Mouse (Mus musculus) right cerebral cortex, postnatal 36 days (tissue): ENCODE measurements around the gene App.
A peak's percentile ranks its signal among the peaks of the same experiment; 100 is the strongest.

Experiments
- DNase-seq, 2 experiments: peaks; one replicate each; pipeline ENCODE4 v3.0.0; 2022; ENCODE audit warnings: low spot score in 2 of 2, mixed read lengths in 1 of 2

Gene App

DNA sequence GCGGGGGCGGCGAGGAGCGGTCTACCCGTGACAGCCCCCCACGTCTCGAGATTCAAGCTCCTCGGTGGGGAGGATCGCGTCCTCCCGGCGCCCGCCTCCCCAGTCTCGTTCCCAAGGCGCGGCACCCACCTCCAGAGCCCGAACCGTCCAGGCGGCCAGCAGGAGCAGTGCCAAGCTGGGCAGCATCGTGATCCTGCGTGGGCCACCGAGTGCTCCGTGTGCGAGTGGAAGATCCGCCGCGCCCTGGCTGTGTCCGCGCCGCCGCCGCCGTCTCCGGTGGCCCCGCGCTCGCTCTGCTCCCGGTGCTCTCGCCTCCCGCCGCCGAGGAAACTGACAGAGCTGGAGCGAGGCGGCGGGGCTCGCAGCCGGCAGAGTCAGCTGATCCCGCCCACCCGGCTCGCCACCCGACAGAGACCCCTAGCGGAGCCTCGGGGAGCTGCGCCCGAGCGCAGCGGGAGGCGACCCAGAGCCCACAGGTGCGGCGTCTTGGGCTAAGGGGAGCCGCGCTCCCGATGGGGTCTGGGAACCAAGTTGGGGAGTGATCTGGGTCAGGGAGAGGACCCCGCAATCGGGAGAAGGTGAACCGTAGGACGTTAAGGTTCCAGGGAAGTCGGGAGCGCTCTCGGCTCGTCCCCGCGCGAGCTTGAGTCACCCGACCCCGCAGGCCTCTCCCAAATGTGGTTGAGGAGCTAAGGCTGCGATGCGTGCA lies at the start of gene App:
App (minus strand) TSS at position 394 of the 709 bp plus-strand sequence.
- DNase-seq, result peak; percentile 81 to 86

DNA sequence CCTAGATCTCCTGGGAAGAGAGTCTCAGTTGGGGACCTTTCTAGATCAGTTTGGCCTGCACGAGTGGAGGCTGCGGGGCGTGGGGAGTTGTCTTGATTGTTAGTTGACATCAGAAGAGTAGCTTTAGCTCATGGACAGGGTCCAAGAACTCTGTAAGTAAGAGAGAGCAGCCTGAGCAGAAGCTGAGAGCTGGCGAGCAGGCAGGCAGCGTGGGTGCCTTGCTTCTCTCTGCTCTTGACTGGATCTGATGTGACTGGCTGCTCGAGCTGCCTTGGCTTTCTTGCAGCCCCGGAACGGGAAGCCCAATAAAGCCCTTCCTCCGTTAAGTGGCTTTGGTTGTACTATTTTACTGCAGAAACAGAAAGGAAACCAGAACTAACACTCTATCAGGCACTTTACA lies 42.3 kb upstream of the App start:
- peak; percentile 36 to 58 for DNase-seq

DNA sequence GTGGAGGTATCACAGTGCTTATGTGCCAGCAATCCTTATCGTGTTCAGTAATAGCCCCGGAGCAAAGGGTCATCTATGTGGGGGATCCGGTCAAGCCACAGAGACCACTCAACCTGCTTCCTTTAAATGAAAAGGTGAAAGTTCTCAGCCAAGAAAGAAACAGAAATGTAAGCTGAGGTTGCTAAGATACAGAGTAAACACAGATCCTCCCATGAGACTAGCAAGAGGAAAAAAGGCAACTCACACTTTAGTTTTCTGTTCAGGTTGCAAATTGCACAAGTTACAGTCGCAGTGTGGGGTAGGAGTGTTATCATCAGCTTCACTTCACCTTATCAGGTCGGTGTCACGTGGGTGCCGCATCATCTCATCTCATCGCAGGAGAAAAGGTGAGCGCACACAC lies 41.6 kb upstream of the App start:
- DNase-seq, result no peak

DNA sequence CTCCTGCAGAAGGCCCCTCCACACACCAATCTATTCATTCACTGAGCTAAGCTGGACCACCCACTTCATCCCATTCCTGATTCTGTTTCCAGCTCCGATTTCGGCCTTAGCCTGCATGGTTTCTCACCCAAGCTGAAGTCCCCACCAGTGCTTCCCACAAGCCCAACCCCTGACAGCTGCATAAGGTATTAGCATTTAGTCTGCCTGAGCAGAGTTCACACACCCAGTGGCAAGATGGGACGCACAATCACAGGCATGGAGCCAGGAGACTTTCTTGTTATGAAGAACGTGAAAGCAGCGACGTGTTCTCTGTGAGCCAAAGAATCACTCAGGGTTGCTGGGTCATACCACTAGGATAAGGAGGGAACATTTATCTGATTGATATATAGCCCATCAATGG lies 22.1 kb upstream of the App start:
- DNase-seq, result no peak

DNA sequence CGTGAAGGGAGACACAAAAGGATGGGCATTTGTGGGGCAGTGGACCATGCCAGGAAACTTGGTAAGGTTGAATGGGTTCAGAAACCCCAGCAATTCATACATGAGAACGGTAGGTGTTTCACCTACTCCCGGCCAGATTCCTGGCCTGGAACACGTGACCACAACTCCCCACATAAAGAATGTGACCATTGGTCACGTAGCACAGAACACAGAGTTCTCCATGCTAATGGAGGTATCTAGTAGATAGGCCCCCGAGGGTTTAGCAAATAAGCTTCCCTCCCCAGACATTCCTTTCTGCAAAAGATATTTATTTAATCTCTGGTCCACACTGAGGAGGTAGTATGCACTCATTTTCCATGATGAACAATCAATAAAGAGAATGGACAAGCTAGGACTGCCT lies 21.6 kb upstream of the App start:
- no peak for DNase-seq

DNA sequence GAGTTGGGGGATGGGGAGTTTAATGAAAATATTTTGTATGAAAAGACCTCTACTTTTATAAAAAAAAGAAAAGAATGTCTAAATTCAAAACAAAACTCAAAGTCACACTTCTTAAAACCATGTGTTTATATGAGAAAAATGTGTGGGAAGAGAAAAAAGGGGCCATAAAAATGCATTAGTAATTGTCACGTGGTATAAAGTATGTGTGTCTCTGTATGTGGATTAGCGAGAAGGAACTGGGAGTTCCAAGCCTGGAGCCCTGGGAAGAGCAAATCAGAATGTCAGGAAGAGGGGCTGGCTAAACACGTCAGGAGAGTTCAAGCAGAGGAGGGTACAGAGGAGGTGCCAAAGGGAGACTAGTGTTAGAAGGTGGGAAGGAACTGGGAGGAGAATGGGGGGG lies 7.9 kb upstream of the App start:
- DNase-seq, result no peak

DNA sequence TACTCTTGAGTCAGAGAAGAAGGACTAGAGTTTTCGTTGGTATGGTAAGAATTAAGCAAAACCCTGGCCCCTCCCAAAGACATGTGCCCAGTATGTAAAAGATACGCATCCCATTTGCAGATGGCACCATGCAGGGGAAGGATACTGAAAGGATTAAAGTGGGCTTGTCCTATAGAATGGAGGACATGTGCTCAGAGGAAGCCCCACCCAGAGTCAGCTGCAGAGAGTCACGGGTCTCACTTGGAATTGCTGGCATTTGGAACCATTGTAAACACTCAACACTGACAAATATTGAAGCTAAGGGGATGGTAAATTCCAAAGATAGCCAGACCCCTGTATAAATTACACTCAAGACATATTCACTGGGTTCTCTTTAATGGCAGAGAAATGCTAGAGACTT lies 7.1 kb upstream of the App start:
- no peak for DNase-seq

DNA sequence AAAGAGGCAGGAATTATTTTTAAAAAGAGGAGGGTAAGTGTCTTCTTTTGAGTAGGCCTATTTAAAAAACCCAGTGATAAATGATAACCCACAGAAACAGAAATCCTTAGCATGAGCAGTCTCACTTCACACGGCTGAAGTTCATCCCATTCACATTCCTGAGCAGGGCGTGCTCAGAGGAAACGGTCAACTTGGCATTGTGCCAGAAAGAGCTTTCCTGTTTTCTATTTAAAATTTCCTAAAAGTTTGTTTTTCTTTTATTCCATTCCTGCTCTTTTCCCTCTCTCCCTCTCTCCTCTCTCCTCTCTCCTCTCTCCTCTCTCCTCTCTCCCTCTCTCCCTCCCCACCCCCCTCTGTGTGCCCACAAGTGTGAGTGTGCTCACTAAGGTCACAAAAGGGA lies 3.1 kb upstream of the App start:
- DNase-seq, result no peak

DNA sequence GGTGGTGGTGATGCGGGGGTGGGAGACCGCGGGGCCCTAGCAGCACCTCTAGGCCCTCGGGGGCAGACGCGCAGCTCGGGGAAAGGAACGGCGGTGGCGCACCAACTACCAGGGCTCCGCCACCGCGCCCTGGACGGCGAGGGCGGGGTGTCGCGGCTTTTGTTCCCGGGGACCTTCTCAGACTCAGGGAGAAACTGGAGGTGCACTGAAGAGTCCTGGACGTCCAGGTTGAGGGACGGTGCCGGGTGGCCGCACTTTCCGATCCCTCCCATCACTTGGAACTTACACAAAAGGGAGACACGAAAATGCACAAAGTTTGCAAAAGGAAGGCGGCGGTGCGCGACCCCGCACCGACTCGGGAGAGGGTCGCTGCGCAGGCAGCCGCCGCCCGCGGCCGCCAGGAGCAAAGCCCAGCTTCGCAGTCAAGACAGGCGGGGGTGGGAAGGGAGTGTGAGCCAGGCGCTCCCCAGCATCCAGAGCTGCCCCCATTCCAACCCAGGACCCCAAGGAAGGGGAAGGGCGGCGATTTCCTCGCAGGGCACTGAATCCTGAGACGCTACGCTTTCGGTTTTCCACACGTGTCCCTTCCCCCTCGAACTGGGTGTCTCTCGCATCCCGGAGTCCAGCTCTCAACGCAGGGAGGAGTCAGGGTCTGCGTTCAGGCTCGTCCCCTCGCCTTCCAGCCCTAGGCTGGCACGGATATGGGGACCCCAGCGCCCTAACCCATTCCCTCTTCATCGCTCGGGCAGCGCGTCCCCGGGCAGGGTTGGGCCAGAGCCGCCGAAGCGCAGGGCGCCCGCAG lies 794 bp downstream of the App start:
- DNase-seq, result peak; percentile 39 to 46

DNA sequence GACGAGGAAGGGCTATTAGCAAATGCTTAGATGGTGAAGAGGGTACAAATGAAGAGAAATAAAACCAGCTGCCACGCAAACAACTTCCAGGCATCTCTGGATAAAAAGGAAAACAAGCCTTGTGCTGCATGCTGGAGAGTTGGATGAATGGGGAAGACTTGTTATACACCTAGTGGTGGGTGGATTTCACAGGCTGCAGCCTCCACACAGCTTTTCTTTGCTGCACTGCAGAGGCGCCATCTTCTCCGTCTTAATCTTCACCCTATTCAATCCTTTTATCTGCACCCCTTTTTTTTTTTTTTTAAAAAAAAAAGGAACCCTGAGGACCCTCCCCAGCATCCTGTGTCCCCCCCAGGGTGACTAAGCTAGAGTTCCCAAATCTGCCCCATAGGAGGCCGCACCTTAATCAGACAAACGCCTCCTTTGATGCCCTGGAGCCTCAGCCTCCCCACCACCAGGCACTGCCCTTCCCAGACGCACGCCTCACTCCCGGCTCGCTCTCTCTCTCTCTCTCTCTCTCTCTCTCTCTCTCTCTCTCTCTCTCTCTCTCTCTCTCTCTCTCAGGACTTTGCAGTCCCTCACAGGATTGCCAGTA lies 1.5 kb downstream of the App start:
- DNase-seq, result peak; percentile 52 to 63

DNA sequence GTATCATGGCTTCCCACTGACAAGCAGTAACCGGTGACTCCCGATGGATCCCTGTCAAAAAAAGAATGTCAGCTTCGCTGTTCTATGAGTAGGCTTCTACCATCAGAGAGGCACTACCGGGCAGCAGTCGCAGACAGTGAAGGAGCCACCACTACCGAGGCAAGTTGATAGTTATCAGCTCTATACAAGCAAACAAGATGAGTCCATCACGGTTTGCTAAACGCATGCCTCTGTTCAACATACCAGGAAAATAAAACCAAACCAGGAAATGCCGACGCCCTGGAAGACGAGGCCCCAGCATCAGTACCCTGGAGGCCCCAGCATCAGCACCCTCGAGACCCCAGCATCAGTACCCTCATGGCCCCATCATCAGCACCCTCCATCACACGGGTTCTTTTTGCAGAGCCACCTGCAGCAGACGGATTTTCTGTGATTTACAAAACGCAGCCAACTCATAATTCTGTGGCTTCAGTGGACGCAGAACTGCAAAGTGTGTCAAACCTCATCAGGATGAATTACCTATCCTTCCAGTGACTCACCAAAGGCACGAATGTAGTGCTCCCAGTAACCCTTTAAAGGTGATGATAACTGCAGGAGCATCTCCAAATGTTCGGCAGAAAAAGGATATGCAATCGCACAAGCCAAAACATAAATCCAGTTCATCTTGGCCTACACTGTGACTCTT lies 2.6 kb downstream of the App start:
- DNase-seq, result no peak

DNA sequence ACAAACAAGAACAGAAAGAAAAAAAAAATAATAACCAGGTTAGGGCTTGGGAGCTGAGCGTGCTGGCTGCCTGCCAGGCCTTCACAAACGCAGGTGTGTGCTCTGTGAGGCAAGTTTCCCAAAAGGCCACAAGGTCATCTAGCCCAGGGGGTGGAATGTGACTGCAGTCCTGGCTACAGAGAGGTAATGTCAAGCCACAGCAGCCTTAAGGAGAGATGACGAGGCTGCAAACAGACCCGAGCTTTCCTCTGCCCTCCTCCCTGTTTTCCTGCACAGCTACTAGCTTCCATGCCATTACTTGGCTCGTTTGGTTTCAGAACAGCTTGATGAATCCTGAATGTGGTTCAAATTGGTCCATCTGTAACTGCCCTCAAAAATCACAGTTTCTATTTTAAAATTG lies 4.7 kb downstream of the App start:
- DNase-seq, result no peak

DNA sequence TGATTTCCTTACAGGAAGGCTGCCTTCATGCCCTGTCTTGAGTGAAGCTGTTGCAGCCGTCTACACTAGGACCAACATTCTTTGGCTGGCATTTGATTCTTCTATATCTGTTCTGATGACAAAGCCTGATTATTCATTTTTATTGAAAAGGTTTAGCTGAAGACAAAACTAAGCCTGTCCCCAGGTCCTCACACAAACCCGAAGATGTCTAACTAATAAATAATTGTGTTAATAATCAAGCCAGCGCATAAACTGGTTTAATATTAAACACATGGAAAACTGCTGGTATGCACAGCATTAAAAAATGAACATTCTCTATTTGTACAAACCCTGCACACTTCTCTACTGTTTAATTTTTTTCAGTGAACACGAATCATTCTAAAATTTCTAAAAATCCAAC lies 7.4 kb downstream of the App start:
- DNase-seq, result no peak

DNA sequence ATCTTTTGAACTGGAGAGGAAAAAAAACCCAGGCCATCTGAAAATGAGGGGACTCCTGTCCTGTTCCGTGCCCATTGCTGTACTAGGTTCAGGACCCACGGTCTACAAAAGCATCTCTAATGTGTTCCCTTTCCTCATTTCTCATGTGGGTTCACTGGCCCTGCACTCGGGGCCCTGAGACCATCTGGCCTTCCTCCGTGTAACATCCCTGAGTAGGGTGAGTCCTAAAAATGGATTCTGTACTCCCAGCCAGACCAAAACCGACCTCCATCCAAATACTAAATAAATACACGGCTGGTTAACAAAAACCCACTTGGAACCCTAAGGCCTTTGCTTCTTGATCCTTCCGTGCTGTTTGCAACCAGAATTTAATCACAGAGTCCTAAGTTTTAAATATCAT lies 7.9 kb downstream of the App start:
- DNase-seq, result no peak

DNA sequence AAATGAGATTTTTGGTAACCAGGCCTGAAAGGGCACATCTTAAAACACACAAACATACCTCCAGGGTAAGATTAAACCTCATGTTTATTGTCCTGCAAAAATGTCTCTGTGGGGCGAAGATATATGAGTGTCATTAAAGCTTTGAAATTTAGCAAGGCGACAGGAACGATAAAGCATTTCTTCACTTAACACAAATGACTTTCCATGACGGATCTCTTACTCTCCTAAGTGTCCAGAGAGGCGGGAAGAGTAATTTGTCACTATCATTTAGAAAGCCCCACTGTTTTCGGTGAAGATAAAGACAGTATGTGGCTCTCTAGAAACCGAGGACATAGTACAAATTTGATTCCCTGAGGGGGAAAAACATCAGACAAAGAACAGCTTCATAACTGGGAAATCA lies 8.4 kb downstream of the App start:
- DNase-seq, result no peak

DNA sequence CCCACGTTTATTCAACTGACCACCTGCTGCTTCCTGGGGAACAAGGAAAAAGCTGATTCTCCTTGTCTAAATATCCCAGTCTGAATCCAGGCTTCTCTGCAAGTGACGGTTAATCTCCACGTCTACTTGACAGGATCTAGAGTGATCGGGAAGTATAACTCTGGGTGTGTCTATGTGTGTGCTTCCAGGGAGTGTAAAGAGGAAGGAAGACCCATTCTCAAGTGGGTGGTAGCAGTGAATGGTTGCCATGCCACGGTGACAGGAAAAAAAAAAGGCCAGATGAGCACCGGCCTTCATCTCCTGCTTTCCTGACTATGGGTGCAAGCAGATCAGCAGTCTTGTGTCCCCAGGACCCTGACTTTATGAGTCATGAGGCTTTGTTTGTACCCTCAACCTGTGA lies 10.8 kb downstream of the App start:
- DNase-seq, result no peak

DNA sequence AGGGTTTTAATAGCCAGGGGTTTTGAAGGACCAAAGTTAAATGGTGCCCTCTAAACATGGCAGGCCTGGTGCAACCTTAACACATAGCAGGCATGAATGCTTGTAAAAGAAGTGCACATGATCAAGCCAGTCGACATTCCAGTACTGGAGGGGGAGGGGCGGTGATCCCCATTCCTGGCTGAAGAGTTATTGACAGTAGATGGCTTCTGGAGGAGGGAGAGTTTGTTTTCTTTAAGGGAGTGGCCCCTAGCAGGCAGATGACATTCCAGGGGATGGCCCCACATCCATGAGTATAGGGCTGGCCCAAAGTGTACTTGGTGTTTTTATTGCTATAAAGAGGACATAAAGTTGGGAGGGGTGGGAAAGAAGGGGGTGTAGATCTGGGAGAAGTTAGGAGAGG lies 13.4 kb downstream of the App start:
- DNase-seq, result no peak

DNA sequence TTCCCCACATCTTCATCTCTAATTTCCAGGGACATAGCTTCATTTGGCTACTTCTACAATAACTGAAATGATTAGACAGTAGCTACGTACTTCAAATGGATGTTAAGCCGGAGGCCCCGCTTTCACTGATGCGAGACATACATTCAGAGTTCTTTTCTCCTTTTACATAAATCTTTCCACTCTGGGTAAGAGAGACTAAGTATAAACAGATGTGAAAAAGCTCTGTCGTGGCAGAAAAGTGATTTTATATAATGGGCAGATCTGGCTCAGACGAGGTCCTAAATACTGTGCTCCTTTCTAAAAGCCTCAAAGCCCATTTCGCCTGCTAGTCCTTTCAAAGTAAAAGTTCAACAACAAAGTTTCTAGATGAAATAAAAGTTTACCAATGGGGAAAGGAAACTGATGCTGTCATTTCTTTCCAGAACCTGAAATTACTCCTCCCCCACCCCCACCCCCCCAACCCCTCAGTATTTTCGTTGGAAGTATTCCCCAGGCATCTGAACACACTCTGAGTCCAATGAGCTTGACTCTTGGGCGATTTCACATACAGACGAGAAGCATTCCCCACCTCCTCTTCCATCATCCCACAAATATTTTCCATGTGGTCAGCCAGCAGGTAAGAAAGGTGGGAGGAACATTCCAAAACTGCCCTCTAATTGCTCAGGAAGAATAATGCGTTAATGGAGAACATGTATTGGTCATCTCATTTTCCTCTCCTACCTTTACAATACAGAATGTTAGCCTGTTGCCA lies 15.6 kb downstream of the App start:
- DNase-seq, result no peak

DNA sequence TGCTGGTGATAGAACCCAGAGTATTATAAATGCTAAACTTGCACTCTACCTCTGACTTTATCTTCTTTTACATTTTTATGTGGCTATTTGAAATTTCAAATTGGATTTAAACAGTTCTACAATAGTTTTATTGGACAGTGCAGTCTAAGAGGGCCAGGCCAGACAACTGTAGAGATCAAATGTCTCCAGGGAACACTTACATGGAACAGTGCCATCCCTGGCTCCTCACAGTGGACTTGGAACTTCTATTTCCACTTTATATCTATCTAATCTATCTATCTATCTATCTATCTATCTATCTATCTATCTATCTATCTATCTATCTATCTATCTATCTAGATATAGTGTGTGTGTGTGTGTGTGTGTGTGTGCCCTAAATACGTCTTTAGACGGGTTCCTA lies 16.4 kb downstream of the App start:
- no peak for DNase-seq

DNA sequence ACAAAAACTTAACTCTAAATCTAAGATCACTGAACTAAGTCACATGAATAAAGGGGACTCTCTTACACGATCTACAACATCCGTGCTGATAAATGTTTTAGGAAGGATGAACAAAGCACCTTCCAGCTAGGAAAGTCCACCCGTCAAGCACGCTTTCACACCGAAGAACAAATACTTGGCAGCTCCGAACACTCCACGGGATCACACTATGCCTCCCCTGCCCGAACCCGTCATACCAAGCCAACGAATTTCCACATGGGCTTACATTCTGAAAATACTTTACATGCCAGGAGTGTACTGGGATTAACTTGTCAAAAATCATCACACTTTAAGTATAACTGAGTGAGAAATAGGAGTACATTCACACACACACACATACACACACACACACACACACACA lies 17.7 kb downstream of the App start:
- DNase-seq, result no peak

DNA sequence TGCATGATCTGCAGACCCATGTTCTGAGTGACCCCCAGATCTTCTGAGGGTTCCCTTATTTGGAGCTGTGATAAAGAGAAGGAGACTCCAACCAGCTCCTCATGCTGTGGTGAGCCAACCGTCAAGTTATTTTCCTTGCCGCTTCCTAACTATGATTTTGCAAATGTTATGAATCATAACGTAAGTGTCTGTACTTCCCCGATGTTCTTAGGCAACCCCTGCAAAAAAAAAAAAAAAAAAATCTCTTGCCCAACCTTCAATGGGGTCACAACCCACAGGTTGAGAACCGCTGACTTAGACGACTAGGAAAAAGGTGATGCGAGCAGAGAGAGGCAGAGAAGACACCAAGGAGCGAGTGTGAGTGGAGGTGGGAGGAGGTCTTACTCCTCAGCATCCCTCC lies 21.1 kb downstream of the App start:
- DNase-seq, result no peak

DNA sequence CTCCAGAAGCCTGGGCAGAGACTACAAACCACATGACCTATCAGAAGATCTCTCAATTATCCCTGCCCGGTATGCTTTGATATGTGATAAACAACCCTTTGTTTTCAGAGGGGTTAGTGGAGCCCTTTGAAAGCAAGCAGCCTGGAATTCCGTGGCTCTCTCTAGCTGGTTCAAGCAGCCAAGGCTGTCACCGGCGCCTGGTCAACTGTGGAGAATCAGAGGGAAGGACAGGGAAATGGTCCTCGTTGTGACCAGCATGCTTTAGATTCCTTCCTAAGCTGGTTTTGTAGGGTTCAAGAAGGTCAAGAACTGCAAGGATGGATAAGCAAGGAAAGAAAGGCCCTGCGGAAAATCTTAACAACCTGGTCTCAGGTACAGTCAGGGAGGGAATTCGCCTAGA lies 21.9 kb downstream of the App start:
- no peak for DNase-seq
